Mouse (Mus musculus) G1E (cell line): ENCODE results near the gene Tmem242. TPM values are rescaled to one million over a fixed set of nuclear protein-coding genes. Genes with fewer than 3 reads are reported as not detected.

ENCODE experiments used
- ATAC-seq: 2 replicates; pipeline ENCODE4 v1.8.0; 2016; ENCODE audit warnings: mild to moderate bottlenecking; ENCODE audit not compliant: insufficient number of reproducible peaks, poor library complexity, low FRiP score, severe bottlenecking; ENCODE audit errors: extremely low read depth
- DNase-seq: peaks from one replicate; pipeline ENCODE4 v3.0.0; 2012; ENCODE audit warnings: low spot score
- H3K27me3 ChIP-seq: 2 replicates; pipeline ENCODE4 v1.6.1; 2012; ENCODE audit warnings: mild to moderate bottlenecking, low read length, inconsistent platforms; ENCODE audit not compliant: insufficient read depth
- H3K36me3 ChIP-seq: replicated peaks from 2 replicates; pipeline ENCODE3; 2012; ENCODE audit warnings: mild to moderate bottlenecking, inconsistent platforms
- H3K4me1 ChIP-seq: 2 replicates; pipeline ENCODE4 v1.6.1; 2012; ENCODE audit warnings: low read depth, low read length, inconsistent platforms, mixed read lengths; ENCODE audit not compliant: insufficient read depth
- H3K4me3 ChIP-seq: 2 replicates; pipeline ENCODE4 v1.5.1; 2012; ENCODE audit warnings: low read depth, mild to moderate bottlenecking, inconsistent platforms, low read length, moderate library complexity, mixed read lengths
- H3K9me3 ChIP-seq: replicated peaks from 2 replicates; pipeline ENCODE4 v1.6.1; 2012; ENCODE audit warnings: inconsistent platforms
- CTCF ChIP-seq: IDR thresholded peaks from 2 replicates; pipeline ENCODE4 v1.5.1; 2012; ENCODE audit warnings: low read depth, low read length, inconsistent platforms, mixed read lengths
- GATA1 ChIP-seq: IDR thresholded peaks from 2 replicates; pipeline ENCODE4 v1.6.1; 2012; ENCODE audit warnings: borderline replicate concordance, low read length, inconsistent platforms, mixed read lengths
- GATA2 ChIP-seq: IDR thresholded peaks from 2 replicates; pipeline ENCODE4 v1.6.1; 2012; ENCODE audit warnings: low read depth, low read length, inconsistent platforms, borderline replicate concordance
- POLR2AphosphoS5 ChIP-seq: IDR thresholded peaks from 2 replicates; pipeline ENCODE4 v1.6.1; 2012; ENCODE audit warnings: low read depth, low read length, inconsistent platforms; ENCODE audit not compliant: insufficient replicate concordance
- TAL1 ChIP-seq: conservative IDR thresholded peaks from 2 replicates; pipeline ENCODE4 v1.6.1; 2012; ENCODE audit warnings: low read depth, low read length, inconsistent platforms, mixed read lengths
- polyA plus RNA-seq: library from polyadenylated mRNA; stranded (reverse); fragments of >175 nt; gene quantifications from 2 replicates; pipeline ENCODE4 v1.2.3, GENCODE M21; 2012
- total RNA-seq, 2 experiments: library from RNA; stranded (forward) in 1 of 2; stranded (reverse) in 1 of 2; fragments of 200-1000 nt in 1 of 2; fragments of >200 nt in 1 of 2; fragmentation: Nextera tagmentation in 1 of 2; gene quantifications; 2 replicates each; pipeline ENCODE4 v1.2.3; 2014 to 2017

Gene Tmem242
- total RNA-seq (2014; fragmentation: Nextera tagmentation), result 73.1 and 80.0 TPM in 2 replicates
- 52.6 and 65.3 TPM in 2 replicates for total RNA-seq (2017)
- 10.2 and 22.7 TPM in 2 replicates for polyA plus RNA-seq

GRCm38 (mm10) chr17:5440159-5440971 lies at the start of gene Tmem242:
Gene Tmem242, minus strand, starts transcription at chr17:5440259.
- Histone ChIP-seq H3K4me3 (peak within 1 kb of the TSS; percentile 72), H3K9me3 (0 out of 2 replicates have a peak, but pooled peaks cover 2% of the 10 kb centered on the region), H3K36me3 (peaks cover 26% of the 10 kb centered on the region), H3K27me3 (peaks cover 3% of the 10 kb centered on the region; the same call in 1 of the 2 replicates), H3K4me1 (peaks cover 23% of the 10 kb centered on the region)
- TF ChIP-seq CTCF, result no peak
- TF ChIP-seq TAL1, result no peak
- no peak for TF ChIP-seq POLR2AphosphoS5
- no peak for TF ChIP-seq GATA1
- ATAC-seq (peak; percentile 91), DNase-seq (peak; percentile 58)

GRCm38 (mm10) chr17:5488156-5488555 lies 48.1 kb upstream of the Tmem242 start:
- peaks cover 8% of the 10 kb centered on the region; the same call in 1 of the 2 replicates for H3K9me3 ChIP-seq
- no peak for TF ChIP-seq TAL1
- no peak for TF ChIP-seq CTCF
- TF ChIP-seq POLR2AphosphoS5, result no peak
- TF ChIP-seq GATA2, result no peak
- no peaks in the 10 kb centered on the region for H3K36me3 ChIP-seq
- H3K27me3 ChIP-seq, result no peaks in the 10 kb centered on the region
- no peak overlapping the region; the same call in 1 of the 2 replicates for H3K4me3 ChIP-seq
- peaks cover 60% of the 10 kb centered on the region for H3K4me1 ChIP-seq
- no peak for DNase-seq
- no peak for ATAC-seq

GRCm38 (mm10) chr17:5484663-5485062 lies 44.6 kb upstream of the Tmem242 start:
- H3K36me3 ChIP-seq, result no peaks in the 10 kb centered on the region
- H3K9me3 ChIP-seq, result peaks cover 8% of the 10 kb centered on the region; the same call in 1 of the 2 replicates
- peaks cover 38% of the 10 kb centered on the region for H3K4me1 ChIP-seq
- ATAC-seq, result no peak
- H3K4me3 ChIP-seq, result no peak overlapping the region
- no peak for DNase-seq
- TF ChIP-seq POLR2AphosphoS5 (no peak), CTCF (no peak), GATA2 (no peak), TAL1 (no peak), GATA1 (no peak)
- H3K27me3 ChIP-seq, result peaks cover 22% of the 10 kb centered on the region

- DNase-seq, result no peak
- Histone ChIP-seq H3K9me3 (peaks cover 8% of the 10 kb centered on the region; the same call in 1 of the 2 replicates), H3K4me1 (peaks cover 31% of the 10 kb centered on the region), H3K36me3 (no peaks in the 10 kb centered on the region), H3K27me3 (peaks cover 28% of the 10 kb centered on the region), H3K4me3 (no peak overlapping the region)
- TF ChIP-seq CTCF, result no peak
- no peak for TF ChIP-seq GATA1
- TF ChIP-seq POLR2AphosphoS5, result no peak
- no peak for TF ChIP-seq GATA2
- no peak for ATAC-seq
These were observed 43.4 kb upstream of the Tmem242 start for GRCm38 (mm10) chr17:5483456-5483855.

- peaks cover 31% of the 10 kb centered on the region for H3K27me3 ChIP-seq
- H3K4me3 ChIP-seq, result no peak overlapping the region
- peaks cover 10% of the 10 kb centered on the region for H3K4me1 ChIP-seq
- ATAC-seq (no peak), DNase-seq (no peak)
- no peaks in the 10 kb centered on the region for H3K36me3 ChIP-seq
- TF ChIP-seq TAL1 (no peak), GATA1 (no peak), POLR2AphosphoS5 (no peak), CTCF (no peak), GATA2 (no peak)
- no peaks in the 10 kb centered on the region for H3K9me3 ChIP-seq
These were observed 36.1 kb upstream of the Tmem242 start for GRCm38 (mm10) chr17:5475960-5476725.

GRCm38 (mm10) chr17:5472268-5472667 lies 32.2 kb upstream of the Tmem242 start:
- ATAC-seq, result no peak
- no peaks in the 10 kb centered on the region for H3K9me3 ChIP-seq
- peaks cover 12% of the 10 kb centered on the region for H3K4me1 ChIP-seq
- no peak for DNase-seq
- peaks cover 33% of the 10 kb centered on the region for H3K27me3 ChIP-seq
- no peaks in the 10 kb centered on the region for H3K36me3 ChIP-seq
- H3K4me3 ChIP-seq, result no peak overlapping the region
- TF ChIP-seq CTCF, result no peak
- no peak for TF ChIP-seq POLR2AphosphoS5
- no peak for TF ChIP-seq GATA1
